Mouse (Mus musculus) kidney, adult 11 months (tissue): ENCODE measurements around the gene Gm20388.

Experiments used
- DNase-seq: peaks from one replicate; pipeline ENCODE4 v3.0.0; 2022

The Gm20388 gene

GRCm38 (mm10) chr8:121770845-121771752, 1860.5 kb downstream of the Gm20388 start:
- DNase-seq, result no peak

- DNase-seq, result no peak
These were observed 1863.2 kb downstream of the Gm20388 start for GRCm38 (mm10) chr8:121773876-121774275.

- no peak for DNase-seq
These were observed 1871.9 kb downstream of the Gm20388 start for GRCm38 (mm10) chr8:121782493-121782892.

- DNase-seq, result no peak
These were observed 1875.9 kb downstream of the Gm20388 start for GRCm38 (mm10) chr8:121786542-121786941.

GRCm38 (mm10) chr8:121788786-121789185, 1878.1 kb downstream of the Gm20388 start:
- DNase-seq, result no peak

- no peak for DNase-seq
These were observed 1881.5 kb downstream of the Gm20388 start for GRCm38 (mm10) chr8:121792159-121792558.

- no peak for DNase-seq
These were observed 1882.0 kb downstream of the Gm20388 start for GRCm38 (mm10) chr8:121792627-121793026.

- no peak for DNase-seq
These were observed 1883.5 kb downstream of the Gm20388 start for GRCm38 (mm10) chr8:121794151-121794550.

- no peak for DNase-seq
These were observed 1884.8 kb downstream of the Gm20388 start for GRCm38 (mm10) chr8:121795461-121795860.

- DNase-seq, result no peak
These were observed 1885.8 kb downstream of the Gm20388 start for GRCm38 (mm10) chr8:121796406-121796805.

- no peak for DNase-seq
These were observed 1887.8 kb downstream of the Gm20388 start for GRCm38 (mm10) chr8:121798401-121798800.

- DNase-seq, result no peak
These were observed 1894.2 kb downstream of the Gm20388 start for GRCm38 (mm10) chr8:121804829-121805228.

- no peak for DNase-seq
These were observed 1895.5 kb downstream of the Gm20388 start for GRCm38 (mm10) chr8:121806126-121806525.

- no peak for DNase-seq
These were observed 1897.4 kb downstream of the Gm20388 start for GRCm38 (mm10) chr8:121808032-121808431.

- DNase-seq, result no peak
These were observed 1899.0 kb downstream of the Gm20388 start for GRCm38 (mm10) chr8:121809524-121810155.

- no peak for DNase-seq
These were observed 1900.9 kb downstream of the Gm20388 start for GRCm38 (mm10) chr8:121811502-121811901.

- no peak for DNase-seq
These were observed 1901.4 kb downstream of the Gm20388 start for GRCm38 (mm10) chr8:121811931-121812570.

- DNase-seq, result no peak
These were observed 1907.6 kb downstream of the Gm20388 start for GRCm38 (mm10) chr8:121818226-121818625.

GRCm38 (mm10) chr8:121820840-121821239, 1910.2 kb downstream of the Gm20388 start:
- DNase-seq, result no peak

- no peak for DNase-seq
These were observed 1910.7 kb downstream of the Gm20388 start for GRCm38 (mm10) chr8:121821320-121821719.

- no peak for DNase-seq
These were observed 1911.1 kb downstream of the Gm20388 start for GRCm38 (mm10) chr8:121821770-121822169.

- DNase-seq, result no peak
These were observed 1917.1 kb downstream of the Gm20388 start for GRCm38 (mm10) chr8:121827726-121828125.

GRCm38 (mm10) chr8:121828376-121829023, 1917.9 kb downstream of the Gm20388 start:
- no peak for DNase-seq
